Mouse (Mus musculus) layer of hippocampus, postnatal 14 days (tissue): ENCODE data around the gene Mrpl28. TPM values are rescaled to one million over a fixed set of nuclear protein-coding genes. Genes with fewer than 3 reads are reported as not detected.
"Not testable (repeated sequence)": the region's sequence is repeated elsewhere in the genome, so short reads cannot be mapped to it uniquely, and the experiment has no call there.

ENCODE experiments used
- DNase-seq, 2 experiments: peaks; one replicate each; pipeline ENCODE4 v3.0.0; 2021 to 2022; ENCODE audit warnings: low spot score in 2 of 2, mixed read lengths in 1 of 2
- long read RNA-seq, 2 experiments: library from polyadenylated mRNA; stranded (forward); transcript quantifications; one replicate each; pipeline ENCODE4 v2.0.0; 2021
- total RNA-seq, 2 experiments: library from RNA; stranded (reverse); gene quantifications; 2 replicates each; pipeline ENCODE4 v1.2.3; 2021

The Mrpl28 gene
- 10 to 100 TPM; 70.6 to 71.1 TPM for total RNA-seq
- long read RNA-seq, experiment 1, transcript Mrpl28-201 (5 exons, 1,068 nt): major isoform, 58 of 62 reads
- long read RNA-seq, experiment 1, partial matches to known transcripts: 2 of 62 reads
- long read RNA-seq, experiment 1, other reads (novel, unspliced or antisense): 2 of 62 reads
- long read RNA-seq, experiment 2, transcript Mrpl28-201 (5 exons, 1,068 nt): major isoform, 115 of 128 reads
- long read RNA-seq, experiment 2, partial matches to known transcripts: 4 of 128 reads
- long read RNA-seq, experiment 2, other reads (novel, unspliced or antisense): 5 of 128 reads

- peak; percentile 84 to 94 for DNase-seq
Observed at GRCm38 (mm10) chr17:26123267-26123684, at the start of gene Mrpl28. Gene Mrpl28, plus strand, starts transcription at chr17:26123500.

GRCm38 (mm10) chr17:26075246-26075645 lies 48.1 kb upstream of the Mrpl28 start:
- no peak for DNase-seq

GRCm38 (mm10) chr17:26078851-26079250 lies 44.4 kb upstream of the Mrpl28 start:
- DNase-seq: no peak

GRCm38 (mm10) chr17:26080867-26081266 lies 42.4 kb upstream of the Mrpl28 start:
- no peak for DNase-seq

- DNase-seq: no peak
Observed at GRCm38 (mm10) chr17:26087059-26087564, 36.2 kb upstream of the Mrpl28 start.

GRCm38 (mm10) chr17:26089905-26090632 lies 33.2 kb upstream of the Mrpl28 start, which contains the start of gene Decr2:
Gene Decr2, minus strand, starts transcription at chr17:26090337.
- peak; percentile 86 to 91 for DNase-seq

- DNase-seq: no peak
Observed at GRCm38 (mm10) chr17:26094531-26095110, 28.7 kb upstream of the Mrpl28 start.

GRCm38 (mm10) chr17:26095121-26095740 lies 28.1 kb upstream of the Mrpl28 start, which contains the start of gene Nme4:
Gene Nme4, minus strand, starts transcription at chr17:26095602.
- DNase-seq: peak; percentile 56 to 59

- DNase-seq: no peak
Observed at GRCm38 (mm10) chr17:26098461-26098860, 24.8 kb upstream of the Mrpl28 start.

- not testable (repeated sequence) for DNase-seq
Observed at GRCm38 (mm10) chr17:26099316-26099715, 24.0 kb upstream of the Mrpl28 start.

GRCm38 (mm10) chr17:26100166-26100565 lies 23.1 kb upstream of the Mrpl28 start:
- no peak for DNase-seq

- DNase-seq: no peak
Observed at GRCm38 (mm10) chr17:26101478-26101877, 21.8 kb upstream of the Mrpl28 start.

GRCm38 (mm10) chr17:26105619-26106018 lies 17.7 kb upstream of the Mrpl28 start:
- no peak for DNase-seq

- DNase-seq: no peak
Observed at GRCm38 (mm10) chr17:26110156-26110555, 13.1 kb upstream of the Mrpl28 start.

GRCm38 (mm10) chr17:26111024-26111423 lies 12.3 kb upstream of the Mrpl28 start:
- DNase-seq: no peak

GRCm38 (mm10) chr17:26111722-26112121 lies 11.6 kb upstream of the Mrpl28 start:
- DNase-seq: no peak

- DNase-seq: no peak
Observed at GRCm38 (mm10) chr17:26112751-26113150, 10.5 kb upstream of the Mrpl28 start.

GRCm38 (mm10) chr17:26113181-26113948 lies 9.9 kb upstream of the Mrpl28 start, which contains the start of gene Tmem8:
Gene Tmem8, plus strand, starts transcription at chr17:26113299.
- DNase-seq: peak; percentile 41 to 51

GRCm38 (mm10) chr17:26114061-26114460 lies 9.2 kb upstream of the Mrpl28 start:
- DNase-seq: no peak

GRCm38 (mm10) chr17:26114461-26114860 lies 8.8 kb upstream of the Mrpl28 start:
- not testable (repeated sequence) for DNase-seq
